Comparison of ENCODE assay signal across 14 mouse cellular contexts in genomic region chr17:25139960-25140359, GRCm38 (mm10). TPM values are rescaled to one million over a fixed set of nuclear protein-coding genes. Genes with fewer than 3 reads are reported as not detected.
DNase-seq lines count a peak whose midpoint lies in the region; ATAC-seq and TF ChIP-seq lines count a peak whose summit lies in the region.
"Had no signal": no experiment of that assay in that cellular context is flagged by ENCODE, and none has a peak within 500 bp of the region (broad histone marks: within the 10 kb centered on the region; RNA-seq: fewer than 3 reads in every experiment).

No protein-coding gene starts in this region.

- peak; percentile 41 for TF ChIP-seq CTCF in left cerebral cortex, adult 2 months (IDR thresholded peaks at IDR 0.05)

- ATAC-seq in megakaryocyte-erythroid progenitor cell, adult 5-6 weeks (replicated peaks; ENCODE audit: low FRiP score, low TSS enrichment, poor library complexity, severe bottlenecking), result 0 out of 2 replicates have a peak, but pooled peaks have one; percentile 65
- ATAC-seq: hindbrain, embryonic 16.5 days had no signal

- H3K27ac ChIP-seq in left cerebral cortex, adult 2 months, result no peak overlapping the region
- H3K27ac ChIP-seq: limb, embryonic 12.5 days; midbrain, embryonic 12.5 days had no signal

- intact Hi-C loops in left cerebral cortex, adult 2 months (cut with DNase I), result no loop called here

- no peak overlapping the region for H3K4me3 ChIP-seq in left cerebral cortex, adult 2 months
- H3K4me3 ChIP-seq: limb, embryonic 12.5 days; midbrain, embryonic 12.5 days had no signal

- DNase-seq in cerebellum, postnatal 10 days, result peak; percentile 26 to 37
- DNase-seq in cerebellum, adult 18-20 months, result no peak
- DNase-seq in left cerebral cortex, adult 2 months (ENCODE audit: extremely low spot score in 1 of 2, low spot score in 2 of 2), result no peak
- DNase-seq in left cerebral cortex, adult 9 months (ENCODE audit: low spot score in 2 of 2), result no peak
- DNase-seq in ZHBTc4 (ENCODE audit: low read depth, low spot score), result peak; percentile 72
- no peak for DNase-seq in spleen, postnatal 36 days (ENCODE audit: low spot score in 2 of 2)
- DNase-seq in right cerebral cortex, postnatal 4 days, result no peak
- DNase-seq: cerebellum, adult 11-12 months had no signal

RNA-seq across cellular contexts. Expression of gene Clcn7, which starts 6.8 kb away (rescaled TPM):
- total RNA-seq in left cerebral cortex, adult 2 months (2021), result 10 to 100 TPM; 48.5 to 53.9 TPM
- 17.6 and 18.7 TPM in 2 replicates for total RNA-seq in megakaryocyte-erythroid progenitor cell, adult 5-6 weeks (2014; fragmentation: Nextera tagmentation)
- total RNA-seq in megakaryocyte-erythroid progenitor cell, adult 5-6 weeks (2017), result 5.9 and 10.9 TPM in 2 replicates

RNA-seq across cellular contexts. Expression of gene Ptx4, which starts 19.4 kb away (rescaled TPM):
- under 1 TPM; 0.33 to 0.63 TPM for total RNA-seq in left cerebral cortex, adult 2 months (2021)
- total RNA-seq in megakaryocyte-erythroid progenitor cell, adult 5-6 weeks (2014; fragmentation: Nextera tagmentation), result not detected in 2 replicates
- 2.4 TPM in 1 of 2 replicates, not detected in the other for total RNA-seq in megakaryocyte-erythroid progenitor cell, adult 5-6 weeks (2017)

RNA-seq across cellular contexts. Expression of gene Ccdc154, which starts 22.3 kb away (rescaled TPM):
- total RNA-seq in left cerebral cortex, adult 2 months (2021), result under 1 TPM in 1 of 2 experiments, not detected in 1; 0.14 TPM
- 0.33 TPM in 1 of 2 replicates, not detected in the other for total RNA-seq in megakaryocyte-erythroid progenitor cell, adult 5-6 weeks (2014; fragmentation: Nextera tagmentation)
- total RNA-seq in megakaryocyte-erythroid progenitor cell, adult 5-6 weeks (2017), result not detected in 2 replicates

RNA-seq across cellular contexts. Expression of gene Telo2, which starts 24.2 kb away (rescaled TPM):
- 10 to 100 TPM; 25.8 to 30.7 TPM for total RNA-seq in left cerebral cortex, adult 2 months (2021)
- total RNA-seq in megakaryocyte-erythroid progenitor cell, adult 5-6 weeks (2014; fragmentation: Nextera tagmentation), result 53.3 and 77.5 TPM in 2 replicates
- 38.5 and 38.9 TPM in 2 replicates for total RNA-seq in megakaryocyte-erythroid progenitor cell, adult 5-6 weeks (2017)

RNA-seq across cellular contexts. Expression of gene Gm38655, which starts 35.3 kb away (rescaled TPM):
- total RNA-seq in left cerebral cortex, adult 2 months (2021), result not detected
- not detected in 2 replicates for total RNA-seq in megakaryocyte-erythroid progenitor cell, adult 5-6 weeks (2014; fragmentation: Nextera tagmentation)
- total RNA-seq in megakaryocyte-erythroid progenitor cell, adult 5-6 weeks (2017), result not detected in 2 replicates
- total RNA-seq: gastrocnemius, postnatal 4 days; layer of hippocampus, adult 8-10 months had no signal

Comparison
In these comparisons a context has a peak if more than half of its experiments do, and no peak if none do; other contexts are left out.
1. DNase-seq: peak in cerebellum, postnatal 10 days (2 of 2) and ZHBTc4 (single experiment); none in cerebellum, adult 18-20 months (0 of 2), left cerebral cortex, adult 2 months (0 of 2), left cerebral cortex, adult 9 months (0 of 2), spleen, postnatal 36 days (0 of 2) and right cerebral cortex, postnatal 4 days (single experiment).